9 mouse cellular contexts compared by ENCODE assay signal in genomic region chr2:38591751-38592459, GRCm38 (mm10). TPM values are rescaled to one million over a fixed set of nuclear protein-coding genes. Genes with fewer than 3 reads are reported as not detected.
DNase-seq lines count a peak whose midpoint lies in the region; ATAC-seq and TF ChIP-seq lines count a peak whose summit lies in the region.
"Had no signal": no experiment of that assay in that cellular context is flagged by ENCODE, and none has a peak within 500 bp of the region (broad histone marks: within the 10 kb centered on the region; RNA-seq: fewer than 3 reads in every experiment).

No protein-coding gene starts in this region.

- H3K4me1 ChIP-seq in liver, embryonic 14.5 days (replicated peaks; ENCODE audit: control insufficient read depth in 2 of 2, insufficient read depth in 2 of 2, low read length in 1 of 2), result peaks cover 0 to 5% of the 10 kb centered on the region in 2 experiments; a peak in 2 of 4 replicates
- peaks cover 33% of the 10 kb centered on the region for H3K4me1 ChIP-seq in hindbrain, embryonic 13.5 days (replicated peaks)

- no peak overlapping the region for H3K4me2 ChIP-seq in liver, embryonic 14.5 days (ENCODE audit: low read depth)
- H3K4me2 ChIP-seq in hindbrain, embryonic 13.5 days, result no peak overlapping the region
- H3K4me2 ChIP-seq: heart, embryonic 13.5 days had no signal

- no peak overlapping the region for H3K27ac ChIP-seq in liver, embryonic 14.5 days
- peak overlapping the region; percentile 50; the same call in 1 of the 2 replicates for H3K27ac ChIP-seq in hindbrain, embryonic 13.5 days
- H3K27ac ChIP-seq: heart, embryonic 13.5 days had no signal

- no peak overlapping the region for H3K4me3 ChIP-seq in liver, embryonic 14.5 days (ENCODE audit: insufficient read depth in 1 of 2, low read depth in 2 of 2, low read length in 2 of 2)
- H3K4me3 ChIP-seq in hindbrain, embryonic 13.5 days, result no peak overlapping the region
- H3K4me3 ChIP-seq: heart, embryonic 13.5 days had no signal

- peak; percentile 28 for DNase-seq in adrenal gland, postnatal 10 days
- no peak for DNase-seq in adrenal gland, postnatal 4 days (ENCODE audit: low spot score in 2 of 2)
- no peak for DNase-seq in liver, embryonic 14.5 days (ENCODE audit: low read depth in 3 of 3, low spot score in 3 of 3)
- no peak for DNase-seq in liver
- DNase-seq in cerebellum, adult 8-10 months, result peak; percentile 43
- DNase-seq in retina, postnatal 1 day, result peak; percentile 62
- DNase-seq in gastrocnemius, postnatal 10 days, result no peak

- no peak for ATAC-seq in liver, embryonic 14.5 days (ENCODE audit: insufficient read depth)
- 0 out of 2 replicates have a peak, but pooled peaks have one; percentile 47 for ATAC-seq in hindbrain, embryonic 13.5 days (ENCODE audit: low FRiP score)

- no peaks in the 10 kb centered on the region for H3K9me3 ChIP-seq in liver, embryonic 14.5 days (ENCODE audit: control insufficient read depth, low read length)
- H3K9me3 ChIP-seq in hindbrain, embryonic 13.5 days, result no peaks in the 10 kb centered on the region
- H3K9me3 ChIP-seq: heart, embryonic 13.5 days had no signal

- H3K9ac ChIP-seq in liver, embryonic 14.5 days (replicated peaks), result no peak overlapping the region
- no peak overlapping the region for H3K9ac ChIP-seq in hindbrain, embryonic 13.5 days
- H3K9ac ChIP-seq: heart, embryonic 13.5 days had no signal

- TF ChIP-seq EP300 in liver, embryonic 14.5 days (IDR thresholded peaks at IDR 0.05; ENCODE audit: low read depth), result no peak

- WGBS in liver, embryonic 14.5 days (ENCODE audit: insufficient replicate concordance), result 61% methylated on average over 6 of the region's 6 CpGs
- WGBS in hindbrain, embryonic 13.5 days, result 62% methylated on average over 6 of the region's 6 CpGs

- no peaks in the 10 kb centered on the region for H3K27me3 ChIP-seq in liver, embryonic 14.5 days (ENCODE audit: control insufficient read depth, insufficient read depth, low read length)
- H3K27me3 ChIP-seq in hindbrain, embryonic 13.5 days, result no peaks in the 10 kb centered on the region
- H3K27me3 ChIP-seq: heart, embryonic 13.5 days had no signal

- peak; percentile 45; the same call in 1 of the 2 replicates for TF ChIP-seq CTCF in liver, embryonic 14.5 days (IDR thresholded peaks at IDR 0.05; ENCODE audit: low read depth)

- H3K36me3 ChIP-seq in liver, embryonic 14.5 days (replicated peaks; ENCODE audit: control insufficient read depth, insufficient read depth, low read depth), result peaks cover 12% of the 10 kb centered on the region
- H3K36me3 ChIP-seq in hindbrain, embryonic 13.5 days, result peaks cover 39% of the 10 kb centered on the region

RNA-seq across cellular contexts. Expression of gene Psmb7, which starts 52.0 kb away (rescaled TPM):
- 100 to 1,000 TPM; 274 to 276 TPM for total RNA-seq in adrenal gland, postnatal 10 days (2021)
- 100 to 1,000 TPM; 262 to 277 TPM for total RNA-seq in adrenal gland, postnatal 4 days (2021)
- polyA plus RNA-seq in liver, embryonic 14.5 days (2012; rRNA removed), result 116 and 152 TPM in 2 replicates
- polyA plus RNA-seq in liver, embryonic 14.5 days (2014; fragmentation: Nextera tagmentation; extraction: Ambion mirVana), result 179 and 181 TPM in 2 replicates
- 314 and 317 TPM in 2 replicates for polyA plus RNA-seq in hindbrain, embryonic 13.5 days (2015; fragmentation: Nextera tagmentation; extraction: Ambion mirVana)
- 100 to 1,000 TPM; 278 to 306 TPM for total RNA-seq in gastrocnemius, postnatal 10 days (2021)

Comparison
In these comparisons a context has a peak if more than half of its experiments do, and no peak if none do; other contexts are left out.
1. DNase-seq: peak in adrenal gland, postnatal 10 days (single experiment), cerebellum, adult 8-10 months (single experiment) and retina, postnatal 1 day (single experiment); none in adrenal gland, postnatal 4 days (0 of 2), liver, embryonic 14.5 days (0 of 3), liver (single experiment) and gastrocnemius, postnatal 10 days (single experiment).